Mouse (Mus musculus): ENCODE results near the gene Znrd1.
A peak's percentile ranks its signal among the peaks of the same experiment; 100 is the strongest.

Znrd1 gene

GRCm38 (mm10) chr17:36922715-36923114 is 35.6 kb downstream of the Znrd1 start:
- no peak for DNase-seq

GRCm38 (mm10) chr17:36920239-36920638 is 38.1 kb downstream of the Znrd1 start:
- no peak for DNase-seq

- DNase-seq, result peak; percentile 90
These were observed 43.3 kb downstream of the Znrd1 start for GRCm38 (mm10) chr17:36915076-36915475.

- peak; percentile 91 for DNase-seq
These were observed 44.3 kb downstream of the Znrd1 start for GRCm38 (mm10) chr17:36914108-36914507.

GRCm38 (mm10) chr17:36912031-36912430 is 46.3 kb downstream of the Znrd1 start:
- no peak for DNase-seq

- no peak for DNase-seq
These were observed 48.6 kb downstream of the Znrd1 start for GRCm38 (mm10) chr17:36909802-36910201.

GRCm38 (mm10) chr17:36908235-36908634 is 50.1 kb downstream of the Znrd1 start:
- DNase-seq, result no peak
